Mouse (Mus musculus) hindlimb bud, embryonic 11.5 days (tissue): ENCODE measurements around the gene Mucl3.

ENCODE experiments used
- DNase-seq: peaks from one replicate; pipeline ENCODE4 v3.0.0-alpha.2; 2012; ENCODE audit warnings: low read depth, low spot score; ENCODE audit errors: extremely low spot score

The Mucl3 gene

DNA sequence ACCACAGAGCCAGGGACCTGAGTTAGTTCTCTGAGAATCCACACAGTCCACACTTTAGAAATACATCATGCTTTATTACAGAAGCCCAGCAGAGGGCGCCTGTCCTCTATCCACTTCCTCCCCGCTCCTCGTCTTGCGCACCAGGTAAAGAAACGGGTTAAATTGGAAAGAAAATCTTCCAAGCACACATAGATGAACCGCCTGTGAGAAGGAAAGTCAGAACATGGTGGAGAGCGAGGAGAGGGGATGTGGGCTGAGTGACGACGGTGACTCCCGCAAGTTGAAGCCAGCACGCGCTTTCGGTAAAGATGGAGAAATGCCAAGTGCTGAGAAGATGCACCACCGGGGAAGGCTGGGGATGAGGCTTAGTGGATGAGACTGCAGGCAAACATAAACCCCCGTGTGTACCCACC lies 7.8 kb downstream of the Mucl3 start:
- peak; percentile 53 for DNase-seq

DNA sequence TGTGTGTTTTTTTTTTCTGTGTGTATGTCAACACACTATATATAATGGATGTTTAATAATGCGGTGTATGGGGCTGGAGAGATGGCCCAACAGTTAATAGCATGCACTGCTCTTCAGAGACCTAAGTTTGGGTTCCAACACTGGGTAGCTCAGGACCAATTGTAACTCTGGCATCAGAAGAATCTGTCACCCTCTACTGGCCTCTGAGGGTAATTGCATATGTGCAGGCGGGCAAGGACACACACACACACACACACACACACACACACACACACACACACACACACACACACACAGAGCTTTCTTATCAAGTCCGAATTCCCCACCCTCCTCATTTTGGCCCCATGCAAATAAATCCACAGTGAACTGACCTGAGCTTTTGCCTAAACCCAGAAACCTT lies 8.3 kb downstream of the Mucl3 start:
- no peak for DNase-seq

DNA sequence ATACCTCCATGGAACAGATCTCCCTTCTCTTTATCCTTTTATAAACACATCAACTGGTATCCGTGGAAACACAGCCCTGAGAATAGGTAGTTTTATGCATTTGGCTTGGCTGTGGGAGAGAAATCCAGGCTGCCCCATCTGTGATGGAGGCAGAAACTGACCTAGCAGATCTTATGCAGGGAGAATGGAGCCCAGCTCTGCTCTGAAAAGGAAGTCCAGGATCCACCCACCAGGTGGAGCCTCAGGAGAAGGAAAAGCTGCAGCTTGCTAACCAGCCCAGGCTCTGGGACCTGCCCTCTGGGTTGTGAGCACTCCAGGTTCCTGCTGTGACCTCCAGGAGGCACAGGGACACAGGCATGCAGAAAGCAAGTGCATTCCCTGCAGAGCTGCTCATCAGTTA lies 9.5 kb downstream of the Mucl3 start:
- no peak for DNase-seq

DNA sequence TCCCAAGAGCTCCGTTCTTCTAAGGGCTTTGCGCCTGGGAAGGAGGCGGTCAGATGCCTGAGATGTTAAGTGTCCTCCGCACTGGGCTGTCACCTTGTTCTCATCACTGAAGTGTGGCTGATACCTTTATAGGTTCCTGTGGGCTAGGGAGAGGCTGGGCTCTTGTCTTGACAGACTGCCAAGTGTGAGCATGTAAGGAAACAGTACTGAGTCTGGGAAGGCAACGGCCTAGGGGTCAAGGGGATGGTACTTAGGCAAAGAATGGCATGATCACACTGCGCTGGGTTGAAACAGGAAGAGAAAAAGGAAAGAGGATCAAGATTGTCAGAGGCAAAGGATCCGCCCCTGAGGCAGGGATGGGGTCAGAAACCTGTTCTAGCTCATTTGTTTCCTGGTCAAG lies 17.0 kb downstream of the Mucl3 start, which contains the start of gene Gm9573:
Gm9573 (minus strand) TSS at position 101 of the 400 bp plus-strand sequence.
- no peak for DNase-seq

DNA sequence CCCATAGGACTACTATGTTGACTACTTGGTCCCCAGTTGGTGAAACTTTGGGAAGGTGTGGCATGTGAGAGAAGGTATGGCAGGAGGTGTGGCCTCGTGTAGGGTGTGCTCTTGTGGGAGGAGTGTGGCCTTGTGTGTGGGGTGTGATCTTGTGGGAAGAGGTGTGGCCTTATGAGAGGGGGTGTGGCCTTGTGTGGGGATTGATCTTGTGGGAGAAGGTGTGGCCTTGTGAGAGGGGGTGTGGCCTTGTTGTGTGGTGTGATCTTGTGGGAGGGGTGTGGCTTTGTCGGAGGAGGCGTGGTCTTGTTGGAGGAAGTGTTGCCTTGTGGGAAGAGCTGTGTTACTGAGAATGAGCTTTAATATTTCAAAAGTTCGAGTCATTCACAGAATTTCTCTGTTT lies 26.4 kb downstream of the Mucl3 start:
- DNase-seq, result no peak

DNA sequence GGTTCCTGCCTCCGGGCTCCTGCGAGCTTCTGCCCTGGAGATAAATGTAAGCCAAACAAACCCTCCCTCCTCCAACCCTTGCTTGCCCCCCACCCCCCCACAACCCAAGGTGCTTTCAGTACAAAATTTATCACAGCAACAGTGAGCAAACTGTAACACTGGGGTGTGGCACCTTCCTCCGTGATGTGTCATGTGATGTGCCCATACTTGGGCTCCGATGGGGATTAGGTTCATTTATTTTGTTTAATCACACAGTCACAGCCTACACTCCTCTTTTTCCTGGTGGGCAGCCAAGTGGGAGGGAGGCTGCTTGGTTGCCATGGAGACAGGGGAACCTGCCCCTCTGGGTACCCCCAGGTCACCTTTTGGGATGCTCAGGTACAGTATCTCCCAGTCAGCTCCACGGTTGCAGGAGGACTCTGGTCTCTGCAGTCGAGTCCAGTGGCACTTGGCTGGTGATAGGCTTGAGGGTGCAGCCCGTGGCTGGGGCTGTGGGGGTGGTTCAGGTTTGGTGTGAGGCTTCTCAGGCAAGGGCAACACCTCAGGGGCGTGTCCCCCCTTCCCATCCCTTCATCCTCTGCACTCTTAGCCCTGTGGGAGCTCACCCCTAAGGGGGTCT lies 41.6 kb downstream of the Mucl3 start:
- DNase-seq, result no peak

DNA sequence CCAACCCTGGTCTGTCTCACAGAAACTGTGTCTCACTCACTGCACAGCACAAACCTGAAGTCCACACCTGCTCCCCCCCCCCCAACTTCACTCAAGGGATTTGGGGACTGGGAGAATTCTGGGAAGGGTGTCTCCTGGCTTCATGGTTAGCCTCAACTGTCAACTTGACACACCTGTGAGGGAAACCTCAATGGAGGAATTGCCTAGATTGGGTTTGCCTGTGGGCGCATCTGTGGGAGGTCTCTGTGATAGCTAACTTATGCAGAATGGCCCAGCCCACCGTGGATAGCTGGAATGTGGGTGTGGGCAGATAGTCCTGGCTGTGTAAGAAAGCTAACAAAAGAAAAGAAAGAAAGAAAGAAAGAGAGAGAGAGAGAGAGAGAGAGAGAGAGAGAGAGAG lies 42.2 kb downstream of the Mucl3 start, which contains the start of gene Sfta2:
Sfta2 (plus strand) TSS at position 301 of the 400 bp plus-strand sequence.
- no peak for DNase-seq

DNA sequence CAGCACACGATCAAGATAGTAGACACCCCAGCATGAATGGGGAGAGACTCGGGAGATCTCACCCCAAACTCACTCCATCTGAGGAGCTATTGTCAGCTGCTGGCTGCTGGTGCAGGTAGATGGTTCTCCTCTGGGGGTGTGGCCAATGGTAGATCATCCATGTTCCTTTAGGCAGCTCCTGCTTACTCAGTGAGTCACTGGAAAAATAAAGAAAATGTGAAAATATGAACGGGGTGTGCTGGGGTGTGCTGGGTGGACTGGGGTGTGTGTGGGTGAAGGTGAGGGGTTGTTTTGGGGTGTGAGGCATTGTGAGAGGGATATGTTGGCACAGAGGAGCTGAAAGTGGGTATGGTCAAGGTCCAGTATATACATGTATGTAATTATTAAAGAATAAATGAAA lies 46.1 kb downstream of the Mucl3 start:
- DNase-seq, result no peak

DNA sequence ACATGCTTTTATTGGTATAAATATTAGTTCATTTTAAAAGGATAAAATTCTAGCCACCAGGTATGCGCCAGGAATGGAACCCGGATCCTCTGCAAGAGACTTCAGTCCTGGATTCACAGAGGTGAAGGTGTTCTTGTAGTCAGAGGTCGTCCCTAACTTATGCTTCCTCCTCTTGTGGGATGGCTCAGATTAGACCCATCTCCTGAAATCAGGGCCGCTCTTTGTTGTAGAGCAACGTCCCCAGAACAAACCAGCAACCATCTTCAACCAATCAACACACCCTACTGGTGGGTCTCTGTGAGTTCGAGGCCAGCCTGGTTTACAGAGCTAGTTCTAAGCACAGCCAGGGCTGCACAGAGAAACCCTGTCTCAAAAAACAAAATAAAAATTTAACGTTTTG lies 49.0 kb downstream of the Mucl3 start:
- no peak for DNase-seq

DNA sequence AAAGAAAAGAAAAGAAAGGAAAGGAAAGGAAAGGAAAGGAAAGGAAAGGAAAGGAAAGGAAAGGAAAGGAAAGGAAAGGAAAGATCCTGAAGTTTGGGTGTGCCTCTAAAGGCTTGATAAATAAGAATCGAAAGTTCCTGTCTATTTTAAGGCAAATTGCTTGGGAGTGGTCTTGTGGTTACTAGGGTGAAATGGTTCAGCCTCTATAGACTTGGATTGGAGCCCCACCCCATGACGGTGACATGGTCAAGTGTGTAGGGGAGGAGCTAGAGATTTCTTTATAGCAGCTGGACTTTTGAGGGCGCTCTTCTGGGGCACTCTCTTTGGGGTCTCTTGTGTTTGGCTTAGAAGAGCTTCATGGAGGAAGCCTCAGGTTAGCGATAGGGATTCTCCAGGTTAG lies 49.7 kb downstream of the Mucl3 start:
- DNase-seq, result no peak

DNA sequence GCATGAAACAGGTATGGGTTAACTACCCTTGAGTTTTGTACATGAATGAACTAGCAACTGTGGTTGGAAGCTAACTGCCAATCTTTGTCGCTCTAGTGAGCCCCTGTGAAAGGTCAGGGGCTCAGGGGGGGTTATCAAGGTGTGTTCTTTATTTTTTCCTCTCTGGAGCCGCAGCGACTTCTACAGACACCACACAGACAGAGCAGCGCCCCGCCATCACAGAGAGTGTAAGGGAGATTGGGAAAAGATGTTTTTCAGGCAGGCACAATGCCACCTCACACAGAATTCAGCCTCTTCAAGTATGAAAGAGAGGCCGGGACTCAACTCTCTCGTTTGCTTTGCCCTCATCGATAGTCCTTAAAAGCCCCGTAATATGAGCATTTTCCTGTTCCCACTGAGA lies 51.4 kb downstream of the Mucl3 start:
- no peak for DNase-seq

DNA sequence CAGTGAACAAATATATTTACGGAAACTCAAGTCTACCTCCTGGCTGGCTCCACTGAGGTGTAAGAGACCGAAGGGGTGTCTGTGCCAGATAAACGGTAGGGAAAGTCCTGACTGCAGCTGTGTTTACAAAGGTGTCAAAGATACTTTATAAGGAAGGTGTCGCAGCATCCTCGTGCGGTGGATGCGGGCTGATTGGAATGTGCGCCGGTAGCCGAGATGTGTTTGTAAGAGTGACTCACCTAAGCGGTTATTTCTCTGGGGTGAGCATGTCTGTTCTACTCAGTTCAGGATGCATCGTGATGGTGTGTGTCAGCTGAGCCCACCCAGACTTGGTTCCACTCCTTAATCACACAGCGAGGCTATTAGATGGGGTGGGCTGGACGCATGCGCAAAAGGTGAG lies 51.8 kb downstream of the Mucl3 start:
- no peak for DNase-seq

DNA sequence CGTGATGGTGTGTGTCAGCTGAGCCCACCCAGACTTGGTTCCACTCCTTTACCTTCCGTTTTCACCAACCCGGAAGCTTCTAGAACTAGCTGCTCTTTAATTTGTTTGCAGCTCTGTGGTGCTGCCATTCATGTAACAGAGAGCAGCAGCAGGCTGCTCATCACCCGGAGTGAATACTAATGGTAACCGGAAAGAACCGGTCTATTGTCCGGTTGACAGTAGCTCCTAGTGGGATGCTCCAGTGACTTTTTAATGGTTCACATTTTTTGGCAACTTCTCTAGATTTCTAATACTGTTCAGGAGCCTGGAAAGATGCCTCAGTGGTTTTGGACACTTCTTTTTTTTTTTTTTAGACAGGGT lies 52.3 kb downstream of the Mucl3 start:
- no peak for DNase-seq

DNA sequence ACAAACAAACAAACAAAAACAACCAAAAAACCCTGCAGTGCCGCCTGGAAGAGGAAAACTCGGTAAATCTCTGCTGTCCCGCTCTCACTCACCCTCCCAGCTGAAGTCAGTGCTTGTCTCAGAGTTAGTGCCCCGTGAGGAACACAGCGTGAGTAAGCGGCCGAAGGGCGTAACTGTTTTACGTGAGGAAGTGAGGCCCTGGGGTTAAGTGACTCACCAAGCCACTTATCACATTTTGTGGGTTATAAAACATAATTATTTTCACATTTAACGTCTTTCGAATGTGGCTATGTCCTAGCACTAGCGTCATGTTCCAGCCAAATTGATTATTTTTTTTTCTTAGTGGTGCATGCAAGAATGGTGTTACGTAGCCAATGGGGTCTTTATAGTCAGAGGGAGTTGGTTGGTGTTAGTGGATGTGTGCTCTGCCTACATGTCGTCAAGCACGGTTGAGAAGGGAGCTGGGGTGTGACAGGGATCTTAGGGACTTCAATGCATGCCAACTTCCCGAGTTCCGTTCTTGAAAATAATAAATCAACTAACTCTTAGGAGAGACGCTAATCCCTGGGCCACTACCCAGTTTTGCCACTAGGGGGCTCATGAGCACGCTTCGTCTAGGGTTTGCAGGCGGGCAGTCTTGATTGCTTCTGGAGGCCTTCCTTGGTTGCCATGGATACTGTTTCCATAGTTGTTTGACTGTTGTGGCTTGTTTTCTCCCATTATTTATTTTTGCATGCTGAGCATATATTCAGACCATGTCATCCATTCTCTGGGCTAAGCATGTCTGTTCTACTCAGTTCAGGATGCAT lies 52.9 kb downstream of the Mucl3 start:
- DNase-seq, result peak; percentile 53

DNA sequence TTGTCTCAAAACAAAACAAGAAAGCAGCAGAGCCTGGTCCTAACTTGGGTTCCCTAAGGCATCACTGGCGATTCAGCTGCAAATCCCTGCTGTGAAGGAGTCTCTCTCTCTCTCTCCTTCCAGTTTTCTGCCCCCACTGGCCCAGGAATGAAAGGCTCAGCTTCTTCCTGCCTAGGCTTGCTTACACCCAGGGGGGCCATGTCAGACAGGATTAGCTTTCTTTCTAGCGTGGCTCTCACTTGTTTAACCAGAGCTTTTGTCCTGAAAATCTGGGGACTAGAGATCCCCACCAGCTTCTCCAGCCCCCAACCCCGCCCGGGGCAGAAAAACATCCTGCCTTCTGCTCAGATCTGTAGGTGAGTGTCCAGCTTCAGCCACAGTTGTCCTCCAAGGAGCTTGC lies 55.1 kb downstream of the Mucl3 start:
- DNase-seq, result no peak

DNA sequence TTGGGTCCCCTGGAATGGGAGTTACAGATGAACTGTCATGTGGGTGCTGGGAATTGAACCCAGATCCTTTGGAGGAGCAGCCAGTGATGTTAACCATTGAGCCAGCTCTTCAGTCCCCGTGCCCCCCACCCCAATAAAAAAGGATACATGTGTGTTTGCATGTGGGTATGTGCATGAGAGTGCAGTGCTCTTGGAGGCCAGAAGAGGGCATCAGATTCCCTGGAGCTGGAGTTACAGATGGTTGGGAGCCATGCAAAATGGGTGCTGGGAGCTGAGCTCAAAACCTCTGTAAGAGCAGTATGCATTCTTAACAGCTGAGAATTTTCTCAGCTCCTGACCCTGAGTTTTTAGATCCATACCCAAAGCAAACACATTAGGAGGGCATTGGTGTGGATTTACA lies 56.2 kb downstream of the Mucl3 start:
- no peak for DNase-seq
